Mouse (Mus musculus) lung, adult 10 weeks (tissue): Measurements from ENCODE around the gene Kcnk16. TPM values are rescaled to one million over a fixed set of nuclear protein-coding genes. Genes with fewer than 3 reads are reported as not detected.

Experiments used
- polyA plus RNA-seq: library from polyadenylated mRNA; stranded (reverse); fragments of 350-450 nt; fragmentation: Illumina TruSeq; extraction: RNeasy Lipid Tissue Mini Kit (QIAGEN cat#74804); gene quantifications from one replicate; pipeline ENCODE4 v1.2.3, GENCODE M21; 2014; ENCODE audit warnings: low read depth, low replicate concordance; ENCODE audit not compliant: insufficient read depth

Gene Kcnk16
- polyA plus RNA-seq = not detected

GRCm38 (mm10) chr14:20269082-20269809, at the start of gene Kcnk16:
Kcnk16 (minus strand) TSS chr14:20269199.

GRCm38 (mm10) chr14:20294117-20294892, 25.3 kb upstream of the Kcnk16 start, which contains the start of gene Nudt13:
Nudt13 (plus strand) TSS chr14:20294697.

Other genes with a start within 250 kb of the Kcnk16 start
- gene Saysd1, start 130.7 kb downstream of the Kcnk16 start, polyA plus RNA-seq = 14.3 TPM
- gene Kcnk5, start 87.4 kb downstream of the Kcnk16 start, polyA plus RNA-seq = 5.0 TPM
- gene Nudt13, start 25.5 kb upstream of the Kcnk16 start, polyA plus RNA-seq = 17.6 TPM
- gene Ecd, start 78.9 kb upstream of the Kcnk16 start, polyA plus RNA-seq = 11.6 TPM
- 17.4 TPM for gene Fam149b, start 79.0 kb upstream of the Kcnk16 start, polyA plus RNA-seq
- 30.7 TPM for gene Dnajc9, start 119.7 kb upstream of the Kcnk16 start, polyA plus RNA-seq
- gene Mrps16, start 124.4 kb upstream of the Kcnk16 start, polyA plus RNA-seq = 67.1 TPM
- 3.1 TPM for gene Cfap70, start 183.0 kb upstream of the Kcnk16 start, polyA plus RNA-seq
- gene Anxa7, start 210.9 kb upstream of the Kcnk16 start, polyA plus RNA-seq = 69.0 TPM
- gene Mss51, start 227.7 kb upstream of the Kcnk16 start, polyA plus RNA-seq = 0.38 TPM